Mouse (Mus musculus): ENCODE data around the gene Mrgprb2.

Gene Mrgprb2

GRCm38 (mm10) chr7:48557986-48558385 is at the start of gene Mrgprb2:
Gene Mrgprb2, minus strand, starts transcription at chr7:48558086.
- no peak for DNase-seq (ENCODE audit: low spot score)

Measured in testis, postnatal 14 days (tissue).